Mouse (Mus musculus) megakaryocyte, embryonic 14.5 days (primary cell): Measurements from ENCODE around the gene Isl1.

Experiments used
- FLI1 ChIP-seq: IDR thresholded peaks from 2 replicates; pipeline ENCODE4 v1.6.1; 2012; ENCODE audit warnings: low read length, inconsistent platforms, mixed read lengths
- GATA1 ChIP-seq: IDR thresholded peaks from 3 replicates; pipeline ENCODE4 v1.6.1; 2012; ENCODE audit warnings: mixed read lengths, low read length, inconsistent platforms, borderline replicate concordance

DNA sequence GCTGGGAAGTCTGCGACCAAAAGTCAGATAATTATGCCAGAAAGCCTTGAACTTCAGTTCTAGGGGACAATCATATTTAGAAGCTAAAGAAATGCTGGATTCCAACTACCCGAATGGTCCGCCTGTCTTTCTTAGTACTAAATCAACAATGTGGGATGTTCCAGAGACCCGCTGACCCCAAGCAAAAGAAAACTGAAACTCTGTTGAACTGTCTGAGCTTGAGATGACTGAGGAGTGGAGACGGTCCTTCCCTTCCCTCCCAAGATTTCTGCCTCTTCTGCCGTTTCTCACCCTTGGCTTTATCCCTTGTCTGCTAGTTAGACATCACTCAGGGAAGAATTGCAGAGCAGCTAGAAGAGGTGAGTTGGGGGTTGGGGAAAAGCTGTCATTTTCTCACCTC is 5.7 kb downstream of the Isl1 start:
- TF ChIP-seq GATA1 (no peak), FLI1 (no peak)
